Mouse (Mus musculus): Measurements from ENCODE around the gene Snx19. TPM values are rescaled to one million over a fixed set of nuclear protein-coding genes. Genes with fewer than 3 reads are reported as not detected.

The Snx19 gene
- 20.2 TPM for polyA plus RNA-seq (2014; fragmentation: Illumina TruSeq; extraction: RNeasy Lipid Tissue Mini Kit (QIAGEN cat#74804))

DNA sequence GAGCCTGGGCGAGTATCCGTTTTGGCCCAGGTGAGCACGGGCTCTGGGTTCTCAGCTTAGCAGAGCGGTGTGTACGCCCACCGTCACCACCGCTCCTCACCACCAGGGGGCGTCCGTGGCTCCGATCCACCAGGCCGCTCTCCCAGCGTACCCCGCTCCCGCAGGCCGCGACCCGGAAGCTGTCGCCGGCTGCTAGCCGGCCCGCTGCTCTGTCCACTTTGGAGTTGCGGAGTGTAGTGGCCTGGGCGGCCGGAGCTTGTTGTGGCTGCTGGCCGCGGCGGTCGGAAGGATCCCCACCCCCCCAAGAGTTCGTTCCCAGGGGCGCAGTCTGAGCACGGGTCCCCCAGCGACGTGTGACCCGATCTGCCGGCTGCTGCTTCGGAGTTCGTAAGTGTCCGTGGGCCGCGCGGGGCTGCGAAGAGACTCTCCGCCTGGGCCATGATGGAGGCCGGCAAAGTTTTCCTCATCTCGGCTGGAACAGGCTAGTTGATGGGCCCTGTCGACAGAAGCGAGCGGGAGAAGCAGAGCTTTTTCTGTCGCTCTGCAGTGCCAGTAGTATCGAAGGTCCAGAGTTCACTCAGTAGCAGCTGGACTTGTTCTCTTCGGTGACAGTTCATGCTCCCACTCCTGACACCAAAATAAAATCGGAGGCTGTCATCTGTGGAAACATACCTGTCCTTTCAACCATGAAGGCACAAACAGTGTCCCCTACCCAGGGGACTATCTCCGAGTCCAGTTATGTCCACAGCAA lies at the start of gene Snx19:
Snx19 (plus strand) TSS at position 227 of the 751 bp plus-strand sequence.

Data from ovary, adult 10 weeks (tissue).